Mouse (Mus musculus) R1 (cell line): Measurements from ENCODE around the gene Gm43518.

Source experiments
- DNase-seq: peaks from one replicate; pipeline ENCODE4 v3.0.0-alpha.2; 2018; ENCODE audit warnings: low read depth, low spot score

The Gm43518 gene

DNA sequence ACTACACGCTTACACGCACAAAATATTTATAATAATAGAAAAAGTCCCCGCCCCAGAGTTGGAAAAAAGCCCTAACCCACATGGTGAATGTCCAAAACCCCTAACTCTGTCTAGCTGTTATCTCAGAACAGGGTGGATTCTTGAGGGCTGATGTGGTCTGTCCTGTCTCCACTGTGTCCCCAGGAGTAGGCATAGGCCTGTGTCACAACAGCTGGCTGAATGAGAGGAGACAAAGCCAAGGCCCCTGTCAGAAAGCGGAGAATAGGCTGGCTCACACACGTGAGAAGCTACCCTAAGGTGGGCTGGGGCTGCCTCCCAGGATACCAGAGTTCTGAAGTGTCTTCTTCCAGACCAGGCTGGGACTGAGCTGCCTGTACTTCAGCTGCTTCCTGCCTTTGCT, 50.9 kb downstream of the Gm43518 start:
- no peak for DNase-seq

DNA sequence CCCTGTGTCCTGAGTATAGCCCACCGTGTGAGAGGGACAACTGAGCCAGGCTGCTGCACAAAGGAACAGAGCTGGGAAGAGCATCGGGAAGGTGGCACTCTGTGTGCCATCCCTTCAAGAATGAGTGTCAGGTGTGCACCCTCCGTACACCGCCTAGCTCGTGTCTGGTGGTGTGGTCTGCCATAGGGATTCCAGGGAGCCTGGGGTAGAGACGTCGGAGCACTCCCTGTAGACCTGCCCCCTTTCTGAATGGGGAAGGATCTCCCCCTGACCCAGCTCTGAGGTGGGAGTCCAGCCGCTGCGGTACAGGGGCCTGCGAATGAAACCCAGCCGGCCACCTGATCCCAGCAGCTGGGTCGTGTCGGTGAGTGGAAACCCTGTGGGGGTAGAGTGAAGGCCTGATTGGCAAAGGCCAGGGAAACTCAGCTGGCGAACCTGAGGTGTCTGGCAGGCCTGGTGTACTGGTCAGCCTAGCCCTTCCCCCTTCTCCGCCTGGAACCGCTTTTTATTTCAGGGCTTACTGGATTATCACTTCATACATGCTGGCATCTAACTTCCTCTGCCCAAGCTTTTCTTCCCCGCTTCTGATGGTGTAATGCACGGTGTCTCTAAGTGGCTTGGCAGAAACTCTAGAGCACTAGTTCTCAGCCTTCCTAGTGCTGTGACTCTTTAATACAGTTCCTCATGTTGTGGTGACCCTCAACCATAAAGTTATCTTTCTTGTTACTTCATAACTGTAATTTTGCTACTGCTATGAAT, 52.2 kb downstream of the Gm43518 start:
- no peak for DNase-seq

- no peak for DNase-seq
Observed at GRCm38 (mm10) chr5:123979980-123980369, 52.8 kb downstream of the Gm43518 start.

DNA sequence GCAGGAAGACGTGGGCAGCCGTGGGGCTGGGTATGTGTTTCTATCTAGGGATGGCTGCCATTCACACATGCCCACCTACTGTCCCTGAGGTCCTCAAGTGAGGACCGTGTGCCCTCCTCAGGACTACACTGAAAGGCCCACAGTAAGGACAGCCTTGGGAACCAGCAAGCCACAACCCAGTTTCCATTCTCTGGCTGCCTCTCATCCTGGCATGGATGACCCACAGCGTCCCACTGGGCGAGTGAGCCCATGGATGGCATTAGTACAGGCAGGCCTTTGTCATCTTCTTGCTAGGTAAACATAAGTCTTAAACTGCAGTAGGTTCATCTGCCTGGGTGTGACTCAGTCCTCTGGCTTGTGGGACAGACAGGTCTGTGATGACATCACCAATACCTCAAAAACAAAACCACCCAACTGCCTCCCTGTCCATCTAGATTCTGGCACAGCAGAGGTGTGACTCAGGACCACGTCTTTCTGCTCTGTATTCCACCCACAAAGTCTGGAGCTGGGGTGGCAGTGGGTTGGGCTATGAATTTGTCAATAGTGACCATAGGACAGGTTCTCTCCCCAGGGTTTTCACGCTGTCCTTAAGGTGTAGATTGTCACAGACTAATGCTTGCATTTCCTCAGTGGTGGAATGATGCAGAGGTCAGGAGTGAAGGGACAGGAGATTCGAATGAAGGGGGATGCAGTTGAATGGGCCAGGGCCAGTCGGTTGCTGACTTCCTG, 53.5 kb downstream of the Gm43518 start:
- no peak for DNase-seq

DNA sequence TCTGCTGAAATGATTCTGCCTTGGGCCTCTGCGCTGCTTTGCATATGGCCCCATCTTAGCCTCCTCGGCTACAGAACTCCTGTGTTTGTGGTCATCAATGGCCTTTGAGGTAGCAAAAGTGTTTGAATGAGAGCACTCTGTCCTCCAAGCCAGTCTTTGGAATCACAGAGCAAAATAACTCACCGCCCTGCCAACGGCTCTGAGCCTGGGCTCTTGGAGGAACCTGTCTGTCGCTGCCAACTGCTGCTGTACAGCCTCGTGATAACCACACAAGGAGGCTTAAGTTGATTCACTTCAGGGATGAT, 54.0 kb downstream of the Gm43518 start:
- no peak for DNase-seq

DNA sequence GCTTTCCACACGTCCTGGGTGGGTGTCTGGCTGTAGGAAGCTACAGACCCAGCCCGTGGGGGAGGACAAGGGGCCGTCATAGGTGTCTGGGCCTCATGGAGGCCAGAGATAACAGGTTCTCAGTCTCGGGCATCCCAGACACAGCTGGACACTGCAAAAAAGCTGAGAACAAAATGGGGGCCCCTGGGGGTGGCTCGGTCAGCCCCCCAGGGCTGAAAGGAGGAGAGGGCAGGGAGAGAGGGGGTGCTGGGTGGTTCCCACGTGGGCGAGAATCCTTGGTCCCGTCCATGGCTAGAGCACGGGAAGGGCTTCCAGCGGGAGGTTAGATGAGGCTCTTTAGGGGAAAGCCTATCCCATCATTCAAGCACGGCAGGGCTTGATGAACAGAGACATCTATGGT, 55.6 kb downstream of the Gm43518 start:
- no peak for DNase-seq

DNA sequence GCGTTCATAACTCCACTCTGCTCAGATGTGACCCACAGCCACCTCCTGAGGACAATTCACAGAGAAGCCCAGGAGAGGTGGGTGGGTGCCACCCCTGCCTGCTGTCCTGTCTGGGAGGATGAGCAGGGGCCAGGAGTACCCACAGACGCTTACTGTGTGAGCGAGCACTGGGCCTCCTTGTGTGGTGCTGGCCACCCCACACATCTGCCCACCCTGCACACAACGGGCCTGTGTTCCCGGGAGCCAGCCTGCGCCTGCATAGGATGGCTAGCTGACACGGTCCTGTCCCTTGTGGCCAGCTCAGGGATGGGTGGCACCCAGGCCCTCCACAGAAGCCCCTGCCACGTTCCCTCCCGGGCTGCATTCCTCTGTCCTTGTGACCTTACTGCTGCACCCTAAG, 58.2 kb downstream of the Gm43518 start:
- DNase-seq = no peak

DNA sequence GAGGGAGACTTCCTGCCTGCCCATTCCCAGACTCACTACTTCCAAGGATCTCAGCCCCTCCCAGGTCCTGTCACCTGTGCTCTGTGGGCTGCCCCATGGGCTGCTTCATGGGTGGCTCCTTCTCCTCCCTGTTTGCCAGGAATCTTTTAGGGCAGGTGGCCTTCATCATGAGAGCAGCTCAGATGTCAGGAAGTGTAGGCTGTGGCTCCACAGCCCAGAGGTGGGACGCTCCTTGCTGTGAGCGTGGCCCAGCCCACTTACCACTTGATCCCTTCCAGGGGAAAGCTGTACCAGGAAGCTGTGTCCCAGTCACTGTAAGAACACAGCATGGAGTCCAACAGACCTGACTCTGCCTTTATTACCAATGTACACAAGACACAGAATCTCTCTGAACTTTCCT, 59.7 kb downstream of the Gm43518 start:
- no peak for DNase-seq

DNA sequence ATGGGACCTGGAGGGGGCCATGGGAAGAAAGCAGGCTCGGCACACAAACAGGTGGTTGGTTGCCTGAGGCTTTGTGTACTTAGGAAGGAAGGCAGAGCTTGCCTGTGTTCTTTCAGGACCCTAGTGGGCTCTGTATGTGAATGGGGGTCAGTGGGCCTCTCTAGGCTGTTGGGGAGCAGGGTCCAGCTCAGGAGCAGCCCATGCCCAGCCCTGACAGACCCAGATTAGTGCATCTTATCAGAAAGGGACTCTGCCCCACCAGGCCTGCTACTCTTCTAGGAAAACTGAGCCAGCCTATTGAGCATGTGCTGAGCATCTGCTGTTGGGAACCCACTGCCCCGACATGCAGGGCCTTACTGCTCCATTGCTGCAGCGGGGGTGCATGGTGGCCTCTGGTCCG, 60.3 kb downstream of the Gm43518 start:
- no peak for DNase-seq
